Mouse (Mus musculus): ENCODE measurements around the gene Myl3. TPM values are rescaled to one million over a fixed set of nuclear protein-coding genes. Genes with fewer than 3 reads are reported as not detected.

Myl3 gene
- polyA plus RNA-seq, 1 experiment from 2014 or later: 0.56 TPM

- Histone ChIP-seq H3K4me2 (no peak overlapping the region), H3K4me3 (no peak overlapping the region), H3K9ac (no peak overlapping the region), H3K36me3 (replicated peaks) (no peaks in the 10 kb centered on the region), H3K27ac (no peak overlapping the region), H3K27me3 (replicated peaks) (no peaks in the 10 kb centered on the region; the same call in 1 of the 2 replicates), H3K4me1 (no peaks in the 10 kb centered on the region), H3K9me3 (no peaks in the 10 kb centered on the region)
- no peak for ATAC-seq (replicated peaks)
- WGBS: 59% methylated on average over 14 of the region's 14 CpGs
Observed at GRCm38 (mm10) chr9:110750404-110751187, 8.9 kb downstream of the Myl3 start.

GRCm38 (mm10) chr9:110751412-110751811, 9.8 kb downstream of the Myl3 start:
- no peak for ATAC-seq (replicated peaks)
- Histone ChIP-seq H3K27me3 (replicated peaks) (no peaks in the 10 kb centered on the region), H3K9ac (no peak overlapping the region), H3K4me2 (no peak overlapping the region), H3K9me3 (no peaks in the 10 kb centered on the region), H3K36me3 (replicated peaks) (no peaks in the 10 kb centered on the region), H3K27ac (no peak overlapping the region), H3K4me3 (no peak overlapping the region), H3K4me1 (no peaks in the 10 kb centered on the region)
- 84% methylated on average over 5 of the region's 5 CpGs for WGBS

DNA sequence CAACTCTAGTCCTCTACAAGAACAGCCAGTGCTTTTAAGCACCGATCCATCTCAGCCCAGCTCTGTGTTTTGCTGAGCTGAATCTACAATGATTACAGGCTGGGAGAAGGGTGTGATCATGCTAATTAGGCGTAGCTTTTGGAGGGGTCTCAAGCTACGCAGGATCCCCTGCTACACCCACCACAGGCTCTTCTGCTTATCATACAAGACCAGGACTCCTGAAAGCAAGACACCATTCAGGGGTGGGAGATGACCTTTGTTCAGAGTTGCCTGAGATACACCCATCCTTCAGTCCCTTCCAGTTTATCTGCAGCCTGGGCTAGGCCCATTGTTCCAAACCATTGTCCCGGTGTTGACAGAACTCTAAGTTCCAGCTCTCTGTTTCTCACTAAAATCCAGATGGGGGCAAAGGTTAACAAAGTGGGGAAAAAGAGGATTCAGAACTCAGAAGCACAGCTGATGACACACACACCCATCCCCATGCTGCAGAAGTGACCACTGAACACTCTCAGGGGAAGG, 11.3 kb downstream of the Myl3 start:
- H3K27ac ChIP-seq: no peak overlapping the region
- no peaks in the 10 kb centered on the region for H3K9me3 ChIP-seq
- H3K9ac ChIP-seq: no peak overlapping the region
- H3K4me2 ChIP-seq: no peak overlapping the region
- no peaks in the 10 kb centered on the region for H3K36me3 ChIP-seq (replicated peaks)
- ATAC-seq (replicated peaks): no peak
- 65% methylated on average over 4 of the region's 4 CpGs for WGBS
- no peaks in the 10 kb centered on the region for H3K4me1 ChIP-seq
- no peaks in the 10 kb centered on the region for H3K27me3 ChIP-seq (replicated peaks)
- no peak overlapping the region for H3K4me3 ChIP-seq

- Histone ChIP-seq H3K4me3 (no peak overlapping the region), H3K27ac (no peak overlapping the region), H3K4me1 (no peaks in the 10 kb centered on the region), H3K27me3 (replicated peaks) (no peaks in the 10 kb centered on the region), H3K9me3 (no peaks in the 10 kb centered on the region), H3K36me3 (replicated peaks) (no peaks in the 10 kb centered on the region), H3K4me2 (no peak overlapping the region), H3K9ac (no peak overlapping the region)
- ATAC-seq (replicated peaks): no peak
- 80% methylated on average over 4 of the region's 4 CpGs for WGBS
Observed at GRCm38 (mm10) chr9:110753773-110754172, 12.1 kb downstream of the Myl3 start.

DNA sequence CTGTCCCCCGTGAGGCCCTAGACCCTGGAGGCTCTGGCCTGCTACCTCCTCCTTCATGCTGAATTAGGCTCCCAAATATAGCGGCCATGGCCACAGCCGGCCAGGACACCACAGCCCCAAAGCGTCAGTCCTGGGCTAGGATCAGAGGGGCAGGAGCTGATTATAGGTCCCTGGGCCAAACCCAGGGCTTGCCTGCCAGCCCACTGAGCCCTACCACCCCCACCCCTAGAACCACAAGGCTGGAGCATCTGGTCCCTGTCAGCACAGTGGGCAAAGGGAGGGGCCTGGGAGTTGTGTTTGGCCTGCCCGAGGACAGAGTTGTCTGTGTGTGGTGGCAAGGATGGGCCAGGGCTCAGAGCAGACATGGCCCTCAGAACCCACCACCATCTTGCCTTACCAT, 16.2 kb downstream of the Myl3 start:
- Histone ChIP-seq H3K9ac (no peak overlapping the region), H3K27ac (no peak overlapping the region), H3K4me3 (no peak overlapping the region), H3K36me3 (replicated peaks) (no peaks in the 10 kb centered on the region), H3K27me3 (replicated peaks) (no peaks in the 10 kb centered on the region), H3K4me2 (no peak overlapping the region), H3K4me1 (no peaks in the 10 kb centered on the region), H3K9me3 (no peaks in the 10 kb centered on the region)
- 87% methylated on average over 5 of the region's 5 CpGs for WGBS
- ATAC-seq (replicated peaks): no peak

GRCm38 (mm10) chr9:110758605-110759004, 16.9 kb downstream of the Myl3 start:
- Histone ChIP-seq H3K27me3 (replicated peaks) (no peaks in the 10 kb centered on the region), H3K4me3 (no peak overlapping the region), H3K4me1 (no peaks in the 10 kb centered on the region), H3K9me3 (no peaks in the 10 kb centered on the region), H3K4me2 (no peak overlapping the region), H3K27ac (no peak overlapping the region), H3K9ac (no peak overlapping the region), H3K36me3 (replicated peaks) (no peaks in the 10 kb centered on the region)
- 71% methylated on average over 8 of the region's 8 CpGs for WGBS
- ATAC-seq (replicated peaks): no peak

GRCm38 (mm10) chr9:110759265-110759664, 17.6 kb downstream of the Myl3 start:
- no peaks in the 10 kb centered on the region for H3K4me1 ChIP-seq
- H3K4me2 ChIP-seq: no peak overlapping the region
- H3K27ac ChIP-seq: no peak overlapping the region
- H3K9me3 ChIP-seq: no peaks in the 10 kb centered on the region
- no peak for ATAC-seq (replicated peaks)
- H3K9ac ChIP-seq: no peak overlapping the region
- WGBS: 65% methylated on average over 2 of the region's 2 CpGs
- no peaks in the 10 kb centered on the region for H3K36me3 ChIP-seq (replicated peaks)
- no peak overlapping the region for H3K4me3 ChIP-seq
- no peaks in the 10 kb centered on the region for H3K27me3 ChIP-seq (replicated peaks)

DNA sequence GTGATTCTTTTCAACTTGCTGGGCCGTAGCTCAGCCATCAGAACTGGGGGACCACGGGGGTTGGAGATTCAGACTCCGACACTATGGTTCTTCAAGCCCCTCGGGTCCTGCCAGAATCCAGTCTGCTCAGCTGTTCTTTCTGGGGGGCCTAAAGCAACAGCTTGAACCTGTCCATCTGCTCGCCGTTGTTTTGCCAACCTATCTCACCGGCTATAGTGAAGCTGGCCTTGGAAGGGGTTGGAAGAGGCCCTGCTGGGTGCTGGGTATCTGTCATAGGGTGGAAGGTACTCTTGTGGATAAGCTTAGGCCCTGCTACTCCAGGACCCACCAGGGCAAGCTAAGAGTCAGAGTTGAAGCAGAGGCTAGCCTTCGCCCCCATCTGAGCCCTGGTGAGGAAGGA, 19.2 kb downstream of the Myl3 start:
- WGBS: 86% methylated on average over 8 of the region's 8 CpGs
- ATAC-seq (replicated peaks): no peak
- no peaks in the 10 kb centered on the region for H3K9me3 ChIP-seq

GRCm38 (mm10) chr9:110762763-110763162, 21.1 kb downstream of the Myl3 start:
- no peaks in the 10 kb centered on the region for H3K36me3 ChIP-seq (replicated peaks)
- H3K4me2 ChIP-seq: no peak overlapping the region
- ATAC-seq (replicated peaks): no peak
- H3K9ac ChIP-seq: no peak overlapping the region
- H3K4me3 ChIP-seq: no peak overlapping the region
- H3K27ac ChIP-seq: no peak overlapping the region
- 74% methylated on average over 10 of the region's 10 CpGs for WGBS
- no peaks in the 10 kb centered on the region for H3K4me1 ChIP-seq
- no peaks in the 10 kb centered on the region for H3K9me3 ChIP-seq
- no peaks in the 10 kb centered on the region for H3K27me3 ChIP-seq (replicated peaks)

More for the DNA sequence above, 19.2 kb downstream of the Myl3 start:
- Histone ChIP-seq H3K9ac (no peak overlapping the region), H3K4me2 (no peak overlapping the region), H3K4me3 (no peak overlapping the region), H3K36me3 (replicated peaks) (no peaks in the 10 kb centered on the region), H3K27ac (no peak overlapping the region), H3K4me1 (no peaks in the 10 kb centered on the region), H3K27me3 (replicated peaks) (no peaks in the 10 kb centered on the region)

DNA sequence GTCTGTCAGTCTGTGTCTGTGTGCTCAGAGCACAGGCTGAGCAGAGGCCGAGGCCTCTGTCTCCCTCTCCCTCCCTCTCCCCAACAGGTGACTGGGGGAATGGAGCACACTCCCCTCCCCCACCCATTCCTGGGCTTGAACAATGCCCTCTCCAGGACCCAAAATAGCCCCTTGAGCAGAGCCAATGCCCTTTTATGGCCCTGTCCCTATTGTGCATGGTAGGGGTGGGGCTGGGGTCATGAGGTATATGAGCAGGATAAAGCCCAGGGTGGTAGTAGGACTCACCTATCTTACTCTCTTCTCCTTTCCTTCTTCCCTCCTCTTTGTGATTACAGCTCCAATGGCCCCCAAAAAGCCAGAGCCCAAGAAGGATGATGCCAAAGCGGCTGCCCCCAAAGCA, 21.7 kb downstream of the Myl3 start:
- Histone ChIP-seq H3K27me3 (replicated peaks) (no peaks in the 10 kb centered on the region), H3K27ac (no peak overlapping the region), H3K9ac (no peak overlapping the region), H3K9me3 (no peaks in the 10 kb centered on the region), H3K4me1 (no peaks in the 10 kb centered on the region), H3K4me2 (no peak overlapping the region), H3K36me3 (replicated peaks) (no peaks in the 10 kb centered on the region), H3K4me3 (no peak overlapping the region)
- no peak for ATAC-seq (replicated peaks)
- 72% methylated on average over 2 of the region's 2 CpGs for WGBS

DNA sequence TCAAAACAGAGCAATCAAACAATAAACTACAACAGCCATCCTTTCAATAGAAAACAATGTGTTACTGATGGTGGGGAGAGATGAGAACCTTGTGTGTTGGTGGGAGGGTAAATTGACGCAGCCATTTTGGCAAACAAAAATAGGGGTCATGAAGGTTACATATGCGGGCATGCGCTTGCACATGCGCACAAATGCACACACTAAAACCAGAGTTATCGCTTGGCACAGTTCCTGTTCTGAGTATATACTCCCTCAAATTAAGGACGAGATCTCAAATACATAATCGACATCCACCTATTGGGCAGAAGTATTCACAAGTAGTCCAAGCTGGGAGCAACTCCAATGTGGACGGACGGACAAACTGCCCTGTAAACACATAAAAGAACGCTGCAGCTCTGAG, 30.7 kb downstream of the Myl3 start:
- ATAC-seq (replicated peaks): no peak
- no peaks in the 10 kb centered on the region for H3K9me3 ChIP-seq
- H3K4me2 ChIP-seq: no peak overlapping the region
- H3K27ac ChIP-seq: no peak overlapping the region
- 91% methylated on average over 10 of the region's 10 CpGs for WGBS
- no peaks in the 10 kb centered on the region for H3K36me3 ChIP-seq (replicated peaks)
- no peak overlapping the region for H3K9ac ChIP-seq
- H3K4me3 ChIP-seq: no peak overlapping the region
- no peaks in the 10 kb centered on the region for H3K4me1 ChIP-seq
- no peaks in the 10 kb centered on the region for H3K27me3 ChIP-seq (replicated peaks)

DNA sequence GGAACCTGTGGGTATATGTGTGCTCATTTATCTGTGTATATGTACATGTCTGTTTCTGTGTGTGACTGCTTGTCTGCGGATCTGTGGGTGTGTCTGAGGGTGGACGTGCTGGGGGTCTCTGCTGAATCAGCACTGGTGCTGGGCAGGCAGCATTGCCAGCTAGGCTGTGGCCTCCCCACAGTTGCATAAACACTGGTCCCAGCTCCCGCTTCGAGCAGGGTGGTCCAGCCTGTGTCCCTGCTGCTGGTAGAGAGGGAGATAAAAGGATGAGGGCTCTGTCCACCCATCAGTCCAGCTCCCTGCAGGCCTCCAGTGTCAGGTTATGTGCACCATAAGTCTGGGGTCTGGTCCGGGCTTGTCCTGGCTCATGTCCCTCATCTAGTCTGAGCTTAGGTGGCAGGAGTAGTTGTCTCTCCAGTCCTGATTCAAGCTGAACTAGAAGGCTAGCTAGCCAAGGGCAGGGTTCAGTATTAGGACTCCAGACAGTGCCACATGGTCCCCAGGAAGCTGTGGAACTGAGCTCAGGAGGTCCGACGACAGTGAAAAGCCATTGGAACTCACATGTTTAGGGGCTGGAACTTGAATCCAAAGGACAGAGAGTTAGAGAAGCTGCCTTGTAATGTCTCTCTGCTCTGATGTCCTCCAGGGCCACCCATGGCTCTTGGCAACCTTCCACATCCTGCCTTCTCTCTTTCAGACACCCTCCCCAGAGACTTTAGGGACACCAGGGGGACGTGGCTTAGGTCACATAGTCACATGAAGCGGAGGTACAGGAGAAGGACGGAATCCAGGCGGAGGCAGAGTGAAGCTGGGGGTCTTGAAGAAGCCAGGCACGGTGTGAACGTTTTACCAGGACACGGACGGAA, 33.0 kb downstream of the Myl3 start:
- H3K9me3 ChIP-seq: no peaks in the 10 kb centered on the region
- H3K36me3 ChIP-seq (replicated peaks): no peaks in the 10 kb centered on the region
- H3K9ac ChIP-seq: no peak overlapping the region
- 77% methylated on average over 15 of the region's 15 CpGs for WGBS
- no peaks in the 10 kb centered on the region for H3K4me1 ChIP-seq
- no peak overlapping the region for H3K4me3 ChIP-seq
- no peak for ATAC-seq (replicated peaks)
- no peaks in the 10 kb centered on the region; the same call in 1 of the 2 replicates for H3K27me3 ChIP-seq (replicated peaks)
- no peak overlapping the region for H3K4me2 ChIP-seq
- no peak overlapping the region for H3K27ac ChIP-seq
